Mouse (Mus musculus): Measurements from ENCODE around the gene Ldb3. TPM values are rescaled to one million over a fixed set of nuclear protein-coding genes. Genes with fewer than 3 reads are reported as not detected.

The Ldb3 gene
- total RNA-seq, 1 experiment from 2014 or later, result not detected

- ATAC-seq (replicated peaks; ENCODE audit: low read depth, poor library complexity, severe bottlenecking), result no peak
Observed at GRCm38 (mm10) chr14:34590743-34591675, 2.5 kb upstream of the Ldb3 start.

GRCm38 (mm10) chr14:34590017-34590570, 1.6 kb upstream of the Ldb3 start:
- no peak for ATAC-seq (replicated peaks; ENCODE audit: low read depth, poor library complexity, severe bottlenecking)

DNA sequence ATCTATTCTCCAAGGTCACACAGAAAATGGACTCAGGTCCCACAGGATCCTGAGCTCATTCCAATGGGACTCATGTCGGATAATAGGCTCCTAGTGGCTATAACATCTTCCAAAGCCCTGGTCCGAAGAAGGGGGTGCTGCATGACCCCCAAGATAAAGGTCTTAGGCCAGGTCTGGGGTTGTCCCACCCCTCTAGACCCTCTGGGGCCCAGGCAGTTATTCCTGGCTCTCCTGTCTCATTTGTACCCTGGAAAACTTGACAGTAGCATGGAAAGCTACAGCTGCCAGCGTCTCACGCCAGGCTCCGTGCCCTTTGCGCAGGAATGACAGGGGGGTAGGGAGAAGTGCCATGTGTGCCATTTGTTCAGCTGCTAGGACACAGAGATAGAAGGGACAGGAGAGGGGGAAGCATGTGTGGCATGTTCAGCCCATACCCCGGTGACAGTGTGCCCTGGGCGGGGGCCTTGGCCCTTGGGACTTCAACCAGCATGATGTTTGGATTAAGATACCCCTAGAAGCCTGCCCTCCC, 767 bp upstream of the Ldb3 start:
- ATAC-seq (replicated peaks; ENCODE audit: low read depth, poor library complexity, severe bottlenecking), result no peak

GRCm38 (mm10) chr14:34588005-34588404, 477 bp downstream of the Ldb3 start:
- no peak for ATAC-seq (replicated peaks; ENCODE audit: low read depth, poor library complexity, severe bottlenecking)

DNA sequence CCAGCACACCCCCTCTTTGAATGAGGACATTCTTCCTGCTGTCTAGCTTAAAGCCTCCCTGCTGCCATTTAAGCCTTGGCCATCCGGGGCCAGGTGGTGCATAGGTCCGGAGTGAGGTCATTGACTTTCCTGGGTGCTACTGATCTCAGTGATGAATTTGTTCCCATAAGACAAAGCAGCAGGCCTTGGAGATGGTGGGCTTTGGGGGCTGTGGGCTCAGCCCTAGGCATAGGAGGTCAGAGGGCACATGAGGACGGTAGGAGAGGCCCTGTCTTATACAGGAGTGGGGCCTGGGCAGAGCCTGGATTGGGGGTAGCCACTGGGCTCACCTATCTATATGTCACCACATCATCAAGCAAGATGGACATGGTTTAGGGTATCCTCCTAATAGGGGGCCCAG, 1.6 kb downstream of the Ldb3 start:
- no peak for ATAC-seq (replicated peaks; ENCODE audit: low read depth, poor library complexity, severe bottlenecking)

DNA sequence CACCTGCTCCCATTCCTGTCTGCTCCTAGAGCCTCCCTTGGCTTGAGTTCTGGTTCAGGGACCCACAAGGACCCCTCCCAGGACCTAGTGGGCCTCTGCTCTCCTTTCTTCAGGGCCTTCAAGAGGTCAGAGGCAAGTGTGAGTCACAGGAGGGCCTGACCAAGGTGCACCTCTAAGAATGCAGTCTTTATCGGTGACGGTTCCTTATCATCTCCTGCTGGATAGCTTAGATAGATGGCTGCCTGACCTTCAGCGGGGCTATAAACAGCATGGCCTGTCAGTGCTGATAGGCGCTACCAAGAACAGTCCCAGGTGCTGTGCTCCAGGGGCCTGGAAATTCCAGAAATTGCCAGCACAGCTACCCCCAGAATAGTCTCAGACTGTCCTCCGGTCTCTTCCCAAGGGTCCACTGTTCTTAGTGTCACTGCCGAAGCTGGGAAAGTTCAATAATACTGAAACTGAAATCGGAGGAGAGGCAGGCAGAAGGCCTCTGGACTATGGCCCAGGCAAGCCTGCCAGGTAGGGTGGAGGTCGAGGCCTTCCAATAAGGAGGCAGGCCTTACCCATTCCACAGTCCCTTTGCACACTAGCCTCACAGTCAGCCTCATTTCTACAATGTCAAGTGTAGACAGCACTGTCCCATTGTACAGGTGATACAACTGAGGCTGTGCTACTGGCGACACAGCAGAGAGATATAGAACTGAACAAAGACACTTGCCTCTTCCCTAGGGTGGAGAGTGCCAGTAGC, 3.0 kb downstream of the Ldb3 start:
- no peak for ATAC-seq (replicated peaks; ENCODE audit: low read depth, poor library complexity, severe bottlenecking)

- ATAC-seq (replicated peaks; ENCODE audit: low read depth, poor library complexity, severe bottlenecking), result no peak
Observed at GRCm38 (mm10) chr14:34582740-34583427, 5.6 kb downstream of the Ldb3 start.

DNA sequence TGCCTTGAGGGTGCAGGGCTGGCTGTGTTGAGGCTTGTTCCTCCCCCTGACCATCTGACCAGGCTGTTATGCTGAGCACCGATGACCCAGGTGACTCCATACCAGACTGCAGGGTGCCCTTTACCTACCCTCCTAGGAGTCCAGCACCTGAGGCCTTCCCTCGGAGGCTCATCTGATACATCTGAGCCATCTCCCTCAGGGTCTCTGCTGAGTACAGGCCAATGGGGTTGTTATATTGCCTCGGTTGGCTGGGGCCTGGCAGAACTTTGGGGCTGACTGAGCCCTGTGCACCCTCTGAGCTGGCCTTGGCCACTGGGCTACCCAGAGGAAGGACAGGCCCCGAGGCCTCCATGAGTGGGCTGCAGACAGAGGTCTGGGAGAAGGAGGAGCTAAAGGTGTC, 11.6 kb downstream of the Ldb3 start:
- no peak for ATAC-seq (replicated peaks; ENCODE audit: low read depth, poor library complexity, severe bottlenecking)

DNA sequence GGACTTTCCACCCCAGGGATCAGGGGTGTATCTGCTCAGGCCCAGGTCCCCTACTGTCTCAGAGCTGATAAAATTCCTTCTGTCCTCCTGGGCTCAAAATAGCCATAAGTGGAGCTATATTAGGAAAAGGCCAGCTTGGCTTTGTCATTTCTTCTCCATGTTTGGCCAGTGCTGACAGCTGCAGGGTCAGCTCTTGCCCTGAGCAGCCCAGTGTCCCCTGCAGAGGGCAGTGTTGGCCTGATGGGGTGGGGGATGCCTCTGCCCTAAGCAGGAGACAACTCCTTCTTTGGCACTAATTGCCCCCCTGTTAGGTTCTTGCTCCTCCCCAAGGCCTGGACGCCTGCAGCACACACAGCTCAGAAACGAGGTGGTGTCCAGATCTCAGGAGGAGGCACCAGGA, 14.4 kb downstream of the Ldb3 start:
- ATAC-seq (replicated peaks; ENCODE audit: low read depth, poor library complexity, severe bottlenecking), result no peak

GRCm38 (mm10) chr14:34573348-34573913, 15.1 kb downstream of the Ldb3 start:
- no peak for ATAC-seq (replicated peaks; ENCODE audit: low read depth, poor library complexity, severe bottlenecking)

GRCm38 (mm10) chr14:34571610-34572387, 16.7 kb downstream of the Ldb3 start:
- no peak for ATAC-seq (replicated peaks; ENCODE audit: low read depth, poor library complexity, severe bottlenecking)

DNA sequence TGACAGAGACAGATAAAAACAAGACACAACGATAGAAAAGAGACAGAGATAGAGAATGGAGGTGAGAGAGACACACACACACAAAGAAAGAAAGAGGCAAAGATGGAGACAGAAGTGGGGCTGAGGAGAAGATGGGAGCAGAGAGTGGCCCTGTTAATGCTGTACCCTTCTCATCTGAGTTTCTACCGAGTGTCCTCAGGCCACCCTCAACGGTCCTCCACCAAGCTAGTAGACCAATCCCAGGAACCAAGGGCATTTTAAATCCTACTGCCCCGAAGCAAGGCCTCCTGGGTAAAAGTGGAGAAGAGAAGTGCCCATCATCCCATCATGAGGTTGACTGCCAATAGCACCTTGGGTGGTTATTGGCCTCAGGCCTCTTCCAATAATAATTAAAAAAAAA, 17.6 kb downstream of the Ldb3 start:
- ATAC-seq (replicated peaks; ENCODE audit: low read depth, poor library complexity, severe bottlenecking), result no peak

DNA sequence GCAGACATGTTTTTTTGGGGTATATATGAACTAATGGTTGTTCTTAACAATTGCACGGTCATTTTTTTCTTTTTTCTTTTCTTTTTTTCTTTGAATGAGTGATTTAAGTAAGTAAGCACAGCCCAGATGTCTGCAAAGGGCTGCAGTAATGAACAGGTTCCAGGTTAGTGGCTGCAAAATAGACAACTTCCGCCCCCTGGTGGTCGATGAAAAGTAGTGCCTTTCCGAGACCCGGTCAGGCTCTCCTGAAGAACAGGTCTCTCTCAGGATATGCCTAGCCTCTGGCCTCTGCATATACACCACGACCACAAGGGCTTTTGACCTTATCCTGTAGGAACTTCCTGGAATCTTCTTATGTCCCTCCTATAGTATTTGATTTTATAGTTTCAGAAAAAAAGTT, 18.2 kb downstream of the Ldb3 start:
- ATAC-seq (replicated peaks; ENCODE audit: low read depth, poor library complexity, severe bottlenecking), result peak; percentile 87

DNA sequence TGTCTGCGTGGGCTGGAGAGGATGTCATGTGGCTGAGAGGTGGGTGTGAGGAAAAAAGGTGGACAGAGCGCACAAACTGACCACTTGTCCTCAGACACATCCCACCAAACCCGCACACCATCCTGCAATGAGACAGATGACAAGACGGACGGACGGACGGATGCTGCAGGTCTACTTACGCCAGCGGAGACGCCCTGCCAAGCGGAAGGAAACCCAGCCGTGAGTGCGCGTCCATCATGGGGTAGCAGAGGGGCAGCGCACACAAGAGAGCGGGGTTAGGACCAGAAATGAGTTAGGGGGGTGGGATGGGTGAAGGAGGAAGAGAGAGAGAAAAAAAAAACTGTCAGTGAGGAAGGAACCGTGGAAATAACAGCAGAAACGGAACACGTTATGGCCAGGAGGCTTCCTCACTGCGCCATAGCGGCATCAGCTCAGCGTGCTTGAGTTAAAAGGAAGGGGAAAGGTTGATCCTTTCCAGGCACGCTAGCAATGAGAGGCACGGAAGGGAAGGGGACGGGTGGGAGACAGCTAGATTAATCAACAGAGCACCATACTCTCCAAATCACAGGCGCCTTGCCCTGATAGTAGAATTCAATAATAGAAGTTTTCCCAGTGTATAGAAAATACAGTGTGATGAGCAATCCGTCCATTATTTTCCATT, 18.8 kb downstream of the Ldb3 start:
- ATAC-seq (replicated peaks; ENCODE audit: low read depth, poor library complexity, severe bottlenecking), result no peak

- ATAC-seq (replicated peaks; ENCODE audit: low read depth, poor library complexity, severe bottlenecking), result no peak
Observed at GRCm38 (mm10) chr14:34568626-34569025, 19.9 kb downstream of the Ldb3 start.

DNA sequence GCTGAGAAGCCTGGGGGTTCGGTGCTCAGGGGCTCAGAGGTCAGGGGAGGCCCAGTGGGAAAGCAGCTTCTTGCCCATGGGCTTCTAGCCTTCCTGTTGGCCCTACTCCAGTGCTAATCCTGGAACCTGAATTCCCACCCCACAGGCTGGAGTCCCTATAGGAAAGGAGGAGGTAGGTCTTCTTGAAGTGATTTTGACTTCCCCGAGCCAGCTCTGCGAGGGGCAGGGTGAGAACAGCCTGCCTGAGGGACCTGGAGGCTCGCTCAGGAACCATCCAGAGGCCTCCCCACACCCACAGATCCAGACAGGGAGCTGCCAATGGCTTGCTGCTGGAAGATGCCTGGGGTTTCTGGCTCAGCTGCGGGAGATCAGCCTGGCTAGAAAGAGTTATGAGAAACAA, 20.8 kb downstream of the Ldb3 start:
- ATAC-seq (replicated peaks; ENCODE audit: low read depth, poor library complexity, severe bottlenecking), result no peak

DNA sequence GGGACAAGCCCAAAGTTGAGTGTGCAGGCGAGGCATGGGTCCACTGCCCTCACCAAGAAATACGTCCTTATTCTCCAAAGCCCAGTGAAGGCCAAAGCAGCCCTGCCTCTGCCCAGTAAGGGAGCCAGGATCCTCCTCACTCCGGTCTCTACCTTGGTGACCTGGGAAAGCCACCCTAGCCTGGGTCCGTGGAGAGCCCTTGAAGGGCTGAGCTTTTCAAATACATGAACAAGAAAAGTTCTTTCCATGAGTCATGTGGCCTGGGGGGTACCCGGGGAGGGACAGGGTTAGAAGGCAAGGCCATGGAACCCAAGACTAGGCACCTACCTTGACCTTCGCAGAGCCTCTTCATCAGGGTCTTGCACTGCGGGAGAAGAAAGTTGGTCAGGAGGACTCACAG, 22.0 kb downstream of the Ldb3 start:
- ATAC-seq (replicated peaks; ENCODE audit: low read depth, poor library complexity, severe bottlenecking), result no peak

GRCm38 (mm10) chr14:34565711-34566110, 22.8 kb downstream of the Ldb3 start:
- ATAC-seq (replicated peaks; ENCODE audit: low read depth, poor library complexity, severe bottlenecking), result no peak

- no peak for ATAC-seq (replicated peaks; ENCODE audit: low read depth, poor library complexity, severe bottlenecking)
Observed at GRCm38 (mm10) chr14:34564646-34565045, 23.8 kb downstream of the Ldb3 start.
